Mouse (Mus musculus): ENCODE measurements at regions not wholly inside any gene's neighbourhood (a gene's known extent, or its start where the extent isn't known, plus 50 kb on each side); places are given as distances from the start of the nearest gene placed in this dataset.

- no peaks in the 10 kb centered on the region for H3K79me2 ChIP-seq (replicated peaks; ENCODE audit: control insufficient read depth, insufficient read depth, low read length)
- intact Hi-C loops (cut with DNase I): loop anchor here (5.0 kb wide), 1 partner anchor 41 kb away; no protein-coding TSS in a partner anchor
- H3K9ac ChIP-seq (ENCODE audit: low read depth, low read length): no peak overlapping the region
- DNase-seq: no peak
- no peaks in the 10 kb centered on the region for H3K27me3 ChIP-seq (ENCODE audit: control insufficient read depth, insufficient read depth, low read length)
- no peak overlapping the region for H3K4me3 ChIP-seq
- no peak for TF ChIP-seq CTCF (IDR thresholded peaks at IDR 0.05)
- no peak for TF ChIP-seq EP300 (IDR thresholded peaks at IDR 0.05; ENCODE audit: insufficient read depth, low read depth, low read length)
- no peak for TF ChIP-seq POLR2A (IDR thresholded peaks at IDR 0.05; ENCODE audit: insufficient read depth, low read depth, low read length)
- peaks cover 7% of the 10 kb centered on the region for H3K4me1 ChIP-seq (ENCODE audit: control insufficient read depth, insufficient read depth, low read length)
- H3K27ac ChIP-seq: peak overlapping the region; percentile 81
- H3K36me3 ChIP-seq (ENCODE audit: control insufficient read depth, insufficient read depth, low read length): no peaks in the 10 kb centered on the region
- WGBS: 65% methylated on average over 5 of the region's 5 CpGs
Measured at GRCm38 (mm10) chr2:166398774-166399139, 243.3 kb upstream of the Sulf2 start.

GRCm38 (mm10) chr2:166398156-166398555, 242.7 kb upstream of the Sulf2 start:
- peaks cover 4% of the 10 kb centered on the region for H3K4me1 ChIP-seq (ENCODE audit: control insufficient read depth, insufficient read depth, low read length)

GRCm38 (mm10) chr2:166394666-166395065, 239.2 kb upstream of the Sulf2 start:
- 82% methylated on average over 13 of the region's 13 CpGs for WGBS
- no peaks in the 10 kb centered on the region for H3K36me3 ChIP-seq (ENCODE audit: control insufficient read depth, insufficient read depth, low read length)
- no peaks in the 10 kb centered on the region for H3K27me3 ChIP-seq (ENCODE audit: control insufficient read depth, insufficient read depth, low read length)
- no peak overlapping the region for H3K27ac ChIP-seq
- H3K79me2 ChIP-seq (replicated peaks; ENCODE audit: control insufficient read depth, insufficient read depth, low read length): no peaks in the 10 kb centered on the region
- intact Hi-C loops (cut with DNase I): loop anchor here (5.0 kb wide), 1 partner anchor 37 kb away; no protein-coding TSS in a partner anchor
- no peak overlapping the region for H3K9ac ChIP-seq (ENCODE audit: low read depth, low read length)
- TF ChIP-seq CTCF (IDR thresholded peaks at IDR 0.05) (no peak), EP300 (IDR thresholded peaks at IDR 0.05; ENCODE audit: insufficient read depth, low read depth, low read length) (no peak), POLR2A (IDR thresholded peaks at IDR 0.05; ENCODE audit: insufficient read depth, low read depth, low read length) (no peak)
- DNase-seq: no peak
- H3K4me3 ChIP-seq: no peak overlapping the region
- 0 out of 2 replicates have a peak, but pooled peaks cover under 1% of the 10 kb centered on the region for H3K4me1 ChIP-seq (ENCODE audit: control insufficient read depth, insufficient read depth, low read length)

More at GRCm38 (mm10) chr2:166398156-166398555, 242.7 kb upstream of the Sulf2 start:
- Histone ChIP-seq H3K9ac (ENCODE audit: low read depth, low read length) (no peak overlapping the region), H3K27me3 (ENCODE audit: control insufficient read depth, insufficient read depth, low read length) (no peaks in the 10 kb centered on the region), H3K79me2 (replicated peaks; ENCODE audit: control insufficient read depth, insufficient read depth, low read length) (no peaks in the 10 kb centered on the region), H3K36me3 (ENCODE audit: control insufficient read depth, insufficient read depth, low read length) (no peaks in the 10 kb centered on the region), H3K27ac (no peak overlapping the region; the same call in 1 of the 2 replicates), H3K4me3 (no peak overlapping the region)
- 79% methylated on average over 10 of the region's 10 CpGs for WGBS
- intact Hi-C loops (cut with DNase I): loop anchor here (5.0 kb wide), 1 partner anchor 41 kb away; no protein-coding TSS in a partner anchor
- TF ChIP-seq POLR2A (IDR thresholded peaks at IDR 0.05; ENCODE audit: insufficient read depth, low read depth, low read length) (no peak), EP300 (IDR thresholded peaks at IDR 0.05; ENCODE audit: insufficient read depth, low read depth, low read length) (no peak), CTCF (IDR thresholded peaks at IDR 0.05) (no peak)
- no peak for DNase-seq

GRCm38 (mm10) chr2:166391176-166391575, 235.7 kb upstream of the Sulf2 start:
- Histone ChIP-seq H3K4me1 (ENCODE audit: control insufficient read depth, insufficient read depth, low read length) (no peaks in the 10 kb centered on the region), H3K27me3 (ENCODE audit: control insufficient read depth, insufficient read depth, low read length) (no peaks in the 10 kb centered on the region), H3K27ac (no peak overlapping the region), H3K79me2 (replicated peaks; ENCODE audit: control insufficient read depth, insufficient read depth, low read length) (no peaks in the 10 kb centered on the region), H3K36me3 (ENCODE audit: control insufficient read depth, insufficient read depth, low read length) (no peaks in the 10 kb centered on the region), H3K9ac (ENCODE audit: low read depth, low read length) (no peak overlapping the region), H3K4me3 (no peak overlapping the region)
- 25% methylated on average over 5 of the region's 5 CpGs for WGBS
- no peak for DNase-seq
- TF ChIP-seq EP300 (IDR thresholded peaks at IDR 0.05; ENCODE audit: insufficient read depth, low read depth, low read length) (no peak), POLR2A (IDR thresholded peaks at IDR 0.05; ENCODE audit: insufficient read depth, low read depth, low read length) (no peak), CTCF (IDR thresholded peaks at IDR 0.05) (no peak)
- intact Hi-C loops (cut with DNase I): no loop called here

- no peaks in the 10 kb centered on the region for H3K36me3 ChIP-seq (ENCODE audit: control insufficient read depth, insufficient read depth, low read length)
- no peaks in the 10 kb centered on the region for H3K79me2 ChIP-seq (replicated peaks; ENCODE audit: control insufficient read depth, insufficient read depth, low read length)
- 69% methylated on average over 6 of the region's 6 CpGs for WGBS
- no peaks in the 10 kb centered on the region for H3K27me3 ChIP-seq (ENCODE audit: control insufficient read depth, insufficient read depth, low read length)
- no peak overlapping the region for H3K27ac ChIP-seq
- H3K4me1 ChIP-seq (ENCODE audit: control insufficient read depth, insufficient read depth, low read length): no peaks in the 10 kb centered on the region
- intact Hi-C loops (cut with DNase I): no loop called here
- H3K4me3 ChIP-seq: no peak overlapping the region
- no peak overlapping the region for H3K9ac ChIP-seq (ENCODE audit: low read depth, low read length)
- DNase-seq: no peak
- TF ChIP-seq POLR2A (IDR thresholded peaks at IDR 0.05; ENCODE audit: insufficient read depth, low read depth, low read length) (no peak), CTCF (IDR thresholded peaks at IDR 0.05) (no peak), EP300 (IDR thresholded peaks at IDR 0.05; ENCODE audit: insufficient read depth, low read depth, low read length) (no peak)
Measured at GRCm38 (mm10) chr2:166388050-166388449, 232.6 kb upstream of the Sulf2 start.

GRCm38 (mm10) chr2:166386817-166387216, 231.4 kb upstream of the Sulf2 start:
- no peaks in the 10 kb centered on the region for H3K79me2 ChIP-seq (replicated peaks; ENCODE audit: control insufficient read depth, insufficient read depth, low read length)
- no peaks in the 10 kb centered on the region for H3K27me3 ChIP-seq (ENCODE audit: control insufficient read depth, insufficient read depth, low read length)
- H3K9ac ChIP-seq (ENCODE audit: low read depth, low read length): no peak overlapping the region
- intact Hi-C loops (cut with DNase I): no loop called here
- no peaks in the 10 kb centered on the region for H3K4me1 ChIP-seq (ENCODE audit: control insufficient read depth, insufficient read depth, low read length)
- no peak overlapping the region for H3K27ac ChIP-seq
- DNase-seq: no peak
- 69% methylated on average over 5 of the region's 5 CpGs for WGBS
- H3K36me3 ChIP-seq (ENCODE audit: control insufficient read depth, insufficient read depth, low read length): no peaks in the 10 kb centered on the region
- no peak overlapping the region for H3K4me3 ChIP-seq
- TF ChIP-seq POLR2A (IDR thresholded peaks at IDR 0.05; ENCODE audit: insufficient read depth, low read depth, low read length) (no peak), CTCF (IDR thresholded peaks at IDR 0.05) (no peak), EP300 (IDR thresholded peaks at IDR 0.05; ENCODE audit: insufficient read depth, low read depth, low read length) (no peak)

Data from heart, adult 2 months (tissue).